Mouse (Mus musculus): ENCODE measurements at regions not wholly inside any gene's neighbourhood (a gene's known extent, or its start where the extent isn't known, plus 50 kb on each side); places are given as distances from the start of the nearest gene placed in this dataset.

GRCm38 (mm10) chr2:61362606-61363005 lies 215.8 kb upstream of the Tank start:
- dilution Hi-C loops (cut with MboI; ENCODE audit: extremely low pct_ligation_motif_present, extremely low pct_unique_long_range_greater_than_20kb, low sequenced_read_pairs) (no loop called here), in situ Hi-C loops (cut with MboI; ENCODE audit: low pct_ligation_motif_present, low pct_unique_long_range_greater_than_20kb, low sequenced_read_pairs) (no loop called here)
- Histone ChIP-seq H3K36me3 (replicated peaks in 1 of 2; ENCODE audit: control insufficient read depth in 1 of 2, insufficient read depth in 1 of 2, low read length in 1 of 2) (no peaks in the 10 kb centered on the region), H3K4me3 (replicated peaks in 1 of 3; ENCODE audit: low read depth in 2 of 3, low read length in 2 of 3, poor library complexity in 1 of 3) (no peak overlapping the region), H3K4me2 (ENCODE audit: insufficient read depth, low read depth, poor library complexity, severe bottlenecking) (no peak overlapping the region), H3K79me2 (replicated peaks; ENCODE audit: control insufficient read depth, extremely low read depth, insufficient read depth, poor library complexity, severe bottlenecking) (no peaks in the 10 kb centered on the region), H3K27me3 (replicated peaks) (no peaks in the 10 kb centered on the region), H3K9me3 (replicated peaks; ENCODE audit: low read length) (no peaks in the 10 kb centered on the region), H3K4me1 (ENCODE audit: control insufficient read depth in 1 of 2, insufficient read depth in 2 of 2) (no peaks in the 10 kb centered on the region), H3K27ac (ENCODE audit: insufficient read depth, low read depth) (no peak overlapping the region), H3K9ac (ENCODE audit: insufficient read depth, low read depth) (no peak overlapping the region)
- no peak for TF ChIP-seq CTCF (conservative IDR thresholded peaks at IDR 0.05 in 1 of 2, IDR thresholded peaks at IDR 0.05 in 1 of 2; ENCODE audit: low read depth in 2 of 2, low read length in 2 of 2)
- TF ChIP-seq HCFC1 (IDR thresholded peaks at IDR 0.05; ENCODE audit: low read depth, low read length), result no peak
- no peak for TF ChIP-seq TBP (conservative IDR thresholded peaks at IDR 0.05; ENCODE audit: low read depth, low read length)
- TF ChIP-seq POLR2AphosphoS2 (IDR thresholded peaks at IDR 0.05; ENCODE audit: low read depth, low read length), result no peak
- TF ChIP-seq BHLHE40 (IDR thresholded peaks at IDR 0.05; ENCODE audit: low read depth, low read length), result no peak
- TF ChIP-seq IRF4 (IDR thresholded peaks at IDR 0.05; ENCODE audit: low read depth, low read length), result no peak
- TF ChIP-seq ZC3H11A (IDR thresholded peaks at IDR 0.05; ENCODE audit: low read depth, low read length), result no peak
- TF ChIP-seq RCOR1 (conservative IDR thresholded peaks at IDR 0.05; ENCODE audit: low read depth, low read length), result no peak
- DNase-seq (ENCODE audit: extremely low read depth), result no peak

- Histone ChIP-seq H3K4me2 (ENCODE audit: insufficient read depth, low read depth, poor library complexity, severe bottlenecking) (no peak overlapping the region), H3K4me3 (replicated peaks in 1 of 3; ENCODE audit: low read depth in 2 of 3, low read length in 2 of 3, poor library complexity in 1 of 3) (no peak overlapping the region), H3K9ac (ENCODE audit: insufficient read depth, low read depth) (no peak overlapping the region), H3K27me3 (replicated peaks) (no peaks in the 10 kb centered on the region), H3K27ac (ENCODE audit: insufficient read depth, low read depth) (no peak overlapping the region), H3K36me3 (replicated peaks in 1 of 2; ENCODE audit: control insufficient read depth in 1 of 2, insufficient read depth in 1 of 2, low read length in 1 of 2) (no peaks in the 10 kb centered on the region), H3K9me3 (replicated peaks; ENCODE audit: low read length) (no peaks in the 10 kb centered on the region), H3K4me1 (ENCODE audit: control insufficient read depth in 1 of 2, insufficient read depth in 2 of 2) (no peaks in the 10 kb centered on the region), H3K79me2 (replicated peaks; ENCODE audit: control insufficient read depth, extremely low read depth, insufficient read depth, poor library complexity, severe bottlenecking) (no peaks in the 10 kb centered on the region)
- no peak for DNase-seq (ENCODE audit: extremely low read depth)
- no peak for TF ChIP-seq MEF2A (IDR thresholded peaks at IDR 0.05; ENCODE audit: borderline replicate concordance, low read depth, low read length)
- TF ChIP-seq JUN (IDR thresholded peaks at IDR 0.05; ENCODE audit: insufficient read depth, low read depth, low read length), result no peak
- dilution Hi-C loops (cut with MboI; ENCODE audit: extremely low pct_ligation_motif_present, extremely low pct_unique_long_range_greater_than_20kb, low sequenced_read_pairs) (no loop called here), in situ Hi-C loops (cut with MboI; ENCODE audit: low pct_ligation_motif_present, low pct_unique_long_range_greater_than_20kb, low sequenced_read_pairs) (no loop called here)
These were observed 217.0 kb upstream of the Tank start for GRCm38 (mm10) chr2:61361394-61361793.

GRCm38 (mm10) chr2:61354104-61354503 lies 224.3 kb upstream of the Tank start:
- dilution Hi-C loops (cut with MboI; ENCODE audit: extremely low pct_ligation_motif_present, extremely low pct_unique_long_range_greater_than_20kb, low sequenced_read_pairs), result no loop called here
- TF ChIP-seq SMC3 (IDR thresholded peaks at IDR 0.05; ENCODE audit: low read depth, low read length), result no peak
- no peak for TF ChIP-seq E2F4 (IDR thresholded peaks at IDR 0.05; ENCODE audit: insufficient replicate concordance, low read depth, low read length)
- TF ChIP-seq UBTF (IDR thresholded peaks at IDR 0.05; ENCODE audit: low read depth, low read length), result no peak
- no peak for TF ChIP-seq EP300 (IDR thresholded peaks at IDR 0.05; ENCODE audit: low read length)
- TF ChIP-seq MAZ (IDR thresholded peaks at IDR 0.05; ENCODE audit: low read depth, low read length), result no peak
- no peak for TF ChIP-seq ETS1 (conservative IDR thresholded peaks at IDR 0.05; ENCODE audit: low read depth, low read length)
- no peak for TF ChIP-seq POLR2A (IDR thresholded peaks at IDR 0.05; ENCODE audit: low read depth, low read length)
- no peak for TF ChIP-seq GABPA (IDR thresholded peaks at IDR 0.05; ENCODE audit: insufficient replicate concordance, low read depth, low read length)
- no peak for TF ChIP-seq JUND (conservative IDR thresholded peaks at IDR 0.05; ENCODE audit: low read depth, low read length)
- TF ChIP-seq USF1 (IDR thresholded peaks at IDR 0.05; ENCODE audit: low read depth, low read length), result no peak
- no peak for TF ChIP-seq ZNF384 (IDR thresholded peaks at IDR 0.05; ENCODE audit: low read depth, low read length)
- no peak for TF ChIP-seq ZMIZ1 (IDR thresholded peaks at IDR 0.05; ENCODE audit: low read depth, low read length)
- no peak for TF ChIP-seq PAX5 (IDR thresholded peaks at IDR 0.05; ENCODE audit: low read length)
- TF ChIP-seq MAX (IDR thresholded peaks at IDR 0.05; ENCODE audit: low read length), result no peak
- TF ChIP-seq SIN3A (IDR thresholded peaks at IDR 0.05; ENCODE audit: low read length), result no peak
- no peak for TF ChIP-seq USF2 (conservative IDR thresholded peaks at IDR 0.05; ENCODE audit: low read depth, low read length)
- TF ChIP-seq CTCF (conservative IDR thresholded peaks at IDR 0.05 in 1 of 2, IDR thresholded peaks at IDR 0.05 in 1 of 2; ENCODE audit: low read depth in 2 of 2, low read length in 2 of 2), result no peak
- no peak for TF ChIP-seq MXI1 (IDR thresholded peaks at IDR 0.05; ENCODE audit: low read depth, low read length)
- TF ChIP-seq KAT2A (IDR thresholded peaks at IDR 0.05; ENCODE audit: insufficient replicate concordance, low read length), result no peak
- TF ChIP-seq RCOR1 (conservative IDR thresholded peaks at IDR 0.05; ENCODE audit: low read depth, low read length), result no peak
- Histone ChIP-seq H3K9me3 (replicated peaks; ENCODE audit: low read length) (no peaks in the 10 kb centered on the region), H3K4me2 (ENCODE audit: insufficient read depth, low read depth, poor library complexity, severe bottlenecking) (no peak overlapping the region), H3K36me3 (replicated peaks in 1 of 2; ENCODE audit: control insufficient read depth in 1 of 2, insufficient read depth in 1 of 2, low read length in 1 of 2) (no peaks in the 10 kb centered on the region), H3K4me3 (replicated peaks in 1 of 3; ENCODE audit: low read depth in 2 of 3, low read length in 2 of 3, poor library complexity in 1 of 3) (no peak overlapping the region), H3K27me3 (replicated peaks) (no peaks in the 10 kb centered on the region), H3K9ac (ENCODE audit: insufficient read depth, low read depth) (no peak overlapping the region), H3K79me2 (replicated peaks; ENCODE audit: control insufficient read depth, extremely low read depth, insufficient read depth, poor library complexity, severe bottlenecking) (no peaks in the 10 kb centered on the region), H3K27ac (ENCODE audit: insufficient read depth, low read depth) (no peak overlapping the region), H3K4me1 (ENCODE audit: control insufficient read depth in 1 of 2, insufficient read depth in 2 of 2) (no peaks in the 10 kb centered on the region)
- in situ Hi-C loops (cut with MboI; ENCODE audit: low pct_ligation_motif_present, low pct_unique_long_range_greater_than_20kb, low sequenced_read_pairs), result no loop called here
- no peak for DNase-seq (ENCODE audit: extremely low read depth)
